Mouse (Mus musculus) gastrocnemius, postnatal 10 days (tissue): Measurements from ENCODE around the gene Adprm. TPM values are rescaled to one million over a fixed set of nuclear protein-coding genes. Genes with fewer than 3 reads are reported as not detected.
A peak's percentile ranks its signal among the peaks of the same experiment; 100 is the strongest.

Experiments
- DNase-seq: peaks from one replicate; pipeline ENCODE4 v3.0.0; 2021; ENCODE audit warnings: mixed read lengths
- total RNA-seq, 2 experiments: library from RNA; stranded (reverse); gene quantifications; 2 replicates each; pipeline ENCODE4 v1.2.3; 2021

Adprm gene
- total RNA-seq, 2 experiments from 2014 or later = 8.0 to 11.9 TPM

- DNase-seq = no peak
These were observed 24.4 kb upstream of the Adprm start for GRCm38 (mm10) chr11:67076781-67077180.

- DNase-seq = no peak
These were observed 22.6 kb upstream of the Adprm start for GRCm38 (mm10) chr11:67075036-67075435.

DNA sequence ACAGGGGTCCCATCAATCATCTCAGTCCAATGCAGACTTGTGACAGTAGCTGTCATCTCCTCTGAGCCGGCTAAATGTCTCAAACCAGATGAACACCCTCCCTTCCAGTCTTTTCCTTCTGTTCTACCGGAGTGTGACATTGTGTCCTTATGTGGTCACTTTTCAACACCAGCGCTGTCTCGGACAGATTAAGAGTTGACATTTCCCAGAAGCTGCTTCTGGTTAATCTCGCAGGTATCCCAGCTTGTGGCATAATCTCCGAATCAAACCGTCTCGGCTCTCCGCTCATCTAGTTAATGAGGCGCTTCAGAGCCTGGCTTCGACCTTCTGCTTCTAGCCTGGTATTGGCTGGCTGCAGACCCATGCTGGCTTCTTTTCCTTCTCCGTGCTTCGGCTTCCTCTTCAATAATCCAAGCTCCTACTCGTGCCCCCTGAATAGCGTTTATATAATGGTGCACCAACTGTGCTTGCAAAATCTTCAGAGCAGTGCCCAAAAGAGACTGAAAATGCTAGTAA lies 20.3 kb upstream of the Adprm start:
- no peak for DNase-seq

- DNase-seq = no peak
These were observed 15.3 kb upstream of the Adprm start for GRCm38 (mm10) chr11:67067741-67068140.

DNA sequence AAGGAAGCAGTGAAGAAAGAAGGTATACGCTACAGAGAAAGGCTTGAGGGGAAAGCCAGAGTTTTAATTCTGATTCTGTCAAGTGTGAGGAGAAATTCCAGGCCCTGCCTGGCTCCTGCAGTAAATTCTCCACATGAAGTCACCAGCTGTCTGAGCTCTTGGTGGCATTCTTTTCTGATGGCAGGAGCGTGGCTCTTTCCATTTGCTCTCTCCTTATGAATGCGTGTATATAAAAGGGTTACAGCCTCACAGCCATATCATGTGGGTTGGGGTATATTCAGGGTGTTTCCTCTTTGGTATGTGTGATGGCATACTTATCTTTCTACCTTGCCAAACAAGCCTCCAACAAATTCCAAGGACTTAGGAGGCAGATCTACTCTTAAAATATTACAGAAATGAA lies 10.3 kb upstream of the Adprm start:
- no peak for DNase-seq

- no peak for DNase-seq
These were observed 8.9 kb upstream of the Adprm start for GRCm38 (mm10) chr11:67061311-67061710.

DNA sequence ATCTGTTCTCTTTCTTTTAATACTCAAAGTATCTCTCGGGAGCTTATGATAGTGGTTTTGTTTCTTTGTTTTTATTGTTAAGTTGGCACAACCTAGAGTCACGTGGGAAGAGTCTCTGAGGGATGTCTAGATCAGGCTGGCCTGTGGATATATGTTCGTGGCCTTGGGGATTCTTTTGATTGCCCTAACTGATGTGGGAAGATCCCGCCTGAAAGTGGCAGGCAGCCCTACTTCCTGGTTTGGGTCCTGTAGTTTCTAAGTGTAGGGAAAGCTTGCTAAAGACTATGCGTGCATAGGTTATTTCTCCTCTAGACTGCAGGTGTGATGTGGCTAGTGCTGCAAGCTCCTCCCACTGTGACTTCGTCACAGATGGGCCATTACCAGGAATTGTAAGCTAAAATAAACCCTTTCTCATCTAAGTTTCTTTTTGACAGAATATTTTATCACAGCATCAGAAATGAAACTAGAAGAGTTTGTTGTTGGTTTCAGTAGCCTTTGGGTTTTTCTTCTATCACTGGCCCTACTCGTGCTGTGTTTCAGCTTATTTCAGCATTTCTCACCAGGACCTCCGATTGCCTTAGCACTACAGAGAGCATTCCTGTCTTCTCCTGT lies 2.5 kb upstream of the Adprm start:
- no peak for DNase-seq

GRCm38 (mm10) chr11:67051676-67052320 lies 596 bp downstream of the Adprm start:
- DNase-seq = no peak

GRCm38 (mm10) chr11:67049256-67049655 lies 3.1 kb downstream of the Adprm start:
- no peak for DNase-seq

DNA sequence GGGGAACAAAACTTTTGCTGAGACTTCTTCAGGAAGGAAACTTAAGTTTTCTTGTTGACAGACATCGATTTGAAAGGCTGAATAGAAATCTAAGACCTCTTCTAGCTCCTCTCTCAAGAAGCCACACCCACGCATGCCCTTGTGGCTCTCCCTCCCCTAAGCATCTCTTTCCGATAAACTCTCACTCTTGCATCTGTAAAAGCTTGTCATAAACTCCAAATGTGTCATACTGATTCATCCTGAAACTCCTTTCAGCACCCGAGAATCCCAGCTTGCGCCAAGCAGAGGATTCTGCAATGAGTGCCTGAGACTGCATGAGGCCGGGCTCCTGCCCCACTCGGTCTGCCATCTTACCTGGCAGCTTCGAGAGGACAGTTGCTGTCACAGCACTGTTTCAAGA lies 3.9 kb downstream of the Adprm start:
- DNase-seq = no peak

DNA sequence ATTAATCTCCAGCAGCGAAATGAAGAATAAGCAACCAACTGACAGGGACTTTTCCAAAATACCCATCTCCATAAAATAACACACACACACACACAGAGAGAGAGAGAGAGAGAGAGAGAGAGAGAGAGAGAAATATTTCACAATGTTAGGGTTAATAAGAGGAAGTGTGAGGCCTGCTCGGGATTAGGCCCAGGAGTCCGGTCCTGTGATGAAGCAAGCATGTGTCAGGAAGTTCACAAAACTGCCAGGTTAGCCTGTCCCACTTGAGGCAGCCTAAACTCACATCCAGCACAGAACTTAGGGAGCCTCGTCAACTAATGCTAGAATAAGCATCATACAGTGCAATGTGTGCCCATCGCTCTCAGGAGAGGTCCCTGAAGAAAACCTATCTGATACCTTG lies 5.2 kb downstream of the Adprm start:
- no peak for DNase-seq

DNA sequence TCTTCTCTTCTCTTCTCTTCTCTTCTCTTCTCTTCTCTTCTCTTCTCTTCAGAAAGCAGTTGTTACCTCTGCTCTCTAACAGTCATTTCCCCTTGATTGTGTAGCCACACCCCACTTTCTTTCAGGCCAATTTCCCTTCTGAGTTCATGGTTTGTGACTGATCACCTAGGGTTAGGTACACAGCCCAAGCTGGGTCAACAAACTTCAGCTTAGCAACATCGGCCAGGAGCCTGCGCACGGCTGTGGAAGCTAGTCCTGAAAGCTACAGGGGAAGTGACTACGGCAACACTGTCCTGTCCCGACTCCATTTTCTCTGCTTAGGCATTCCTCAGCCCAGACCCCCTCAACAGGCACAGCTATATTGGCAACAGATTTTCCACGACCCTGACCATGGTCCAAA lies 7.4 kb downstream of the Adprm start:
- DNase-seq = no peak

DNA sequence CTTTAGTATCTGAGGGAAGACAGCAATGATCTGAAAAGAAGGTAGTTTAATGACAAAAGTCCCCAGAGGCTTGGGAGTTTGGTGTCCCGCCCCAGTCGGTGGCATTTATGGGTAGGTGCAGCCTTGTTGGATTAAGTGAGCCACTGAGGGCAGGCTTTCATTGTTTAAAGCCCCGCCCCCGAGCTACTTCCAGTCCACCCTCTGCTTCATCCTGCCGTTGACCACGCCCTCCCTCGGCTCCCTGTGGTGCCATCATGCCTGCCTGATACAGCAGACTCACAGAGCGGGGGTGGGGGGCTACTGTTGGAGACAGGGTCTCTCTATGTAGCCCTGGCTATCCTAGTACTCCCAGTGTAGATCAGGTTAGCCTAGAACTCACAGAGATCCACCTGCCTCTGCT lies 9.4 kb downstream of the Adprm start:
- DNase-seq = no peak

GRCm38 (mm10) chr11:67040483-67040882 lies 11.9 kb downstream of the Adprm start:
- no peak for DNase-seq

- DNase-seq = no peak
These were observed 12.6 kb downstream of the Adprm start for GRCm38 (mm10) chr11:67039799-67040198.

- no peak for DNase-seq
These were observed 15.5 kb downstream of the Adprm start for GRCm38 (mm10) chr11:67036892-67037291.

DNA sequence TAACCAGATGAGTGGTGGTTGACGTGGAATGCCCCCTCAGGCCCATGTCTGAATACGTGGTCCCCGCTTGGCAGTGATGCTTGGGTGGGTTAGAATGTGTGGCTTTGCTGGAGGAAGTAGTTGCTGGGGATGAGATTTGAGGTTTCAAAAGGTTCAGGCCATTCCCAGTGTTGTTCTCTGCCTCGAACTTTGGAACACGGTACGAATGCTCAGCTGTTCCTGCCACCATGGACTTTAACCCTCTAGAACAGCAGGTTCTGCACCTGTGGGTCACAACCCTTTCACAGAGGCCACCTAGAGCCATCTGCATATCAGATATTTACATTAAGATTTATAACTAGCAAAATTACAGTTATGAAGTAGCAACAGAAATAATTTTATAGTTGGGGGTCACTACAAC lies 16.2 kb downstream of the Adprm start:
- no peak for DNase-seq

DNA sequence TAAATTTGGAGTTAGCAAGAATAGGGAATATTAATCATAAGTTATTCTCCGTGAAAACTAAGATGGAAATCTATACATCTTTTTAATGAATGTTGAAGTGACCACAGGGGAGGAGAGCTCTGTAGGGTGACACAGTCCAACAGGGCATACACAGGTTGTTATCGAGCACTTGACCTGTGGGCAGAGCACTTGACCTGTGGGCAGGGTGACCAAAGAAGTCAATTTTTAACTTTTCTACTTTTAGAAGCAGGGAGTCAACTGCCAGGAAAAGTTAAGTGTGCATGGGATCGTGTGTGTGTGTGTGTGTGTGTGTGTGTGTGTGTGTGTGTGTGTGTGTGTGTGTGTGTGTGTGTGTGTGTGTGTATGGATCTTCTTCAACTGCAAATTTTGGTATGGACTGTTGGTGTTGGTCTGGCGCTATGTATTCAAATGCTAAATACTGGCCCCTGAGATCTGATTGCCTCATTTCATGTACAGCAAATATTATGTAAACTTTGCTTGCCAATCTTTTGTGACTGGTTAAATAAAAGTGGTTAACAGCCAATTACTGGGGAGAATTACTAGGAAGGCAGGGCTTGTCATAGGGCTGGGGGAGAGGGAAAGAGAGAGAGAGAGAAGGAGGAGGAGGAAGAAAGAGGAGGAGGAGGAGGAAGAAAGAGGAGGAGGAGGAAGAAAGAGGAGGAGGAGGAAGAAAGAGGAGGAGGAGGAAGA lies 17.5 kb downstream of the Adprm start:
- DNase-seq = no peak

- no peak for DNase-seq
These were observed 20.8 kb downstream of the Adprm start for GRCm38 (mm10) chr11:67031603-67031915.

DNA sequence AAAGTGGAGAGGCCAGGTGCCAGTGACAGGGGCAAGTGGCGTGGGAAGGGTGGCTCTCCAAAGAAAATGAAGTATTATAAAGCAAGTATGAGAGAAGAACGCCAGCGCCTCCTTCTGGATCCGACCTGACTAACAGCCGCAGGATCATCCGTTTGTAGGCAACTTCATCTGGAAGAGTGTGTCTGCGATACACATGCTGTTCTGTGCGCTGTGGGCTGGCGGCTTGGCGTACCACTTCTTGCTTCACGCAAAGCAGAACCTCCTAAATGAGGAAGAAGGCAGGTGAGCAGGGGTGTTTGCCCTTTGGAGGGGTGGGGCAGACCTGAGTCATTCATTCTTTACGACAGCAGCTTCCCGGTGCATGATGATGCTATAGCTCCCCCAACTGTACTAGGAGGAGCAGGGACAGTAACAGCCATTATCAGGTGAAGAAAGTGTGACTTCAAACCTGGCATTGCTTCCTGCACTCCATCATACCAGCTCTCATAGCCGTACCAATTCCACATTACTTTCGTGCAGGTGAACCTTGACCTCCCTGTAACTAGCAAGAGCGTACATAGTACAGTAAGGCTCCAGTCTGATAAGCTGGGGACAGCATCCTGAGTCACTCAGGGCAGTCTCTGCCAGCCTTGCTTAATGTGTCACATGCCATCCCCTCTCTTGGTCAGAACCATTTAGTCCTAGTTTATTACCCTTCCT lies 21.3 kb downstream of the Adprm start:
- no peak for DNase-seq

DNA sequence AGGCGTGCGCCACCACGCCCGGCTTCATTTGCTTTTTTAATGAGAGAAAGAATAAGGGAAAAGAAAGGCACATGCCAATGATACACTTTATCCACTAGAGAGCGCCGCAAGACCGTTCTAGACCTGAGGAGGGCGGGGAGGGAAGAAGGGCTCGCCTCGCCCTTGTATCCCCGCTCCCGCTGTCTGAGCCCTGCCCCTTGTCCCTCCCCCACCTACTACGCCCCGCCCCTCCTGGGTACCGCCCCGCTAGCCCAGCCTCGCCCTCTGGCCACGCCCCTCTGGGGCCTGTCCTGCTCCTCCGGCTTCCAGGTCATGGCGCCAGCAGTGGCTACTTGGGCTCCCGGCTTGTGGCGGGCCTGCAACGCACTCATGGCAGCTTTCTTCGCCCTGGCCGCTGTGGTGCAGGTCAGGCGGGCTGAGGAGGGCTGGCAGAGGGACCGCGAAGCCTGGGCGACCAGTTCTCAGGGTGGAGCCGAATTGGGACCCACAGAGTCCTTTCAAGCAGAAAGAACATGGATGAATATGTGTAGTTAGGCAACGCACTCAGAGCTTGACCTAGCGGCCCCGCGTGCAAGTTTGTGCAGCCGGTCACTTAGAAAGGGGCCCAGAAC lies 27.4 kb downstream of the Adprm start, which contains the start of gene Tmem220:
Gene Tmem220, plus strand, starts transcription at position 288 of the 611 bp plus-strand sequence.
- DNase-seq = peak; percentile 96

GRCm38 (mm10) chr11:67023802-67024340 lies 28.5 kb downstream of the Adprm start:
- no peak for DNase-seq
